Mouse (Mus musculus) lung, adult 18-20 months (tissue): ENCODE data around the gene Akr1b10.
"Not testable (repeated sequence)": the region's sequence is repeated elsewhere in the genome, so short reads cannot be mapped to it uniquely, and the experiment has no call there.

ENCODE experiments used
- DNase-seq, 2 experiments: peaks; one replicate each; pipeline ENCODE4 v3.0.0; 2022; ENCODE audit warnings: mixed read lengths in 2 of 2

Akr1b10 gene

GRCm38 (mm10) chr6:34371700-34372351 is 12.2 kb upstream of the Akr1b10 start:
- DNase-seq: peak; percentile 73 to 80

- DNase-seq: no peak
These were observed 10.2 kb upstream of the Akr1b10 start for GRCm38 (mm10) chr6:34373841-34374240.

- DNase-seq: not testable (repeated sequence)
These were observed 8.1 kb upstream of the Akr1b10 start for GRCm38 (mm10) chr6:34375888-34376287.

GRCm38 (mm10) chr6:34383401-34383800 is 617 bp upstream of the Akr1b10 start:
- DNase-seq: no peak

- peak; percentile 64 to 70 for DNase-seq
These were observed 818 bp downstream of the Akr1b10 start for GRCm38 (mm10) chr6:34384701-34385370.

GRCm38 (mm10) chr6:34388420-34389156 is 4.6 kb downstream of the Akr1b10 start:
- no peak for DNase-seq

- DNase-seq: no peak
These were observed 11.9 kb downstream of the Akr1b10 start for GRCm38 (mm10) chr6:34395897-34396296.

GRCm38 (mm10) chr6:34398431-34398830 is 14.4 kb downstream of the Akr1b10 start:
- no peak for DNase-seq

GRCm38 (mm10) chr6:34399606-34400220 is 15.7 kb downstream of the Akr1b10 start:
- DNase-seq: no peak

- no peak for DNase-seq
These were observed 16.7 kb downstream of the Akr1b10 start for GRCm38 (mm10) chr6:34400696-34401095.

- no peak for DNase-seq
These were observed 22.7 kb downstream of the Akr1b10 start for GRCm38 (mm10) chr6:34406746-34407145.

GRCm38 (mm10) chr6:34407403-34407802 is 23.4 kb downstream of the Akr1b10 start:
- DNase-seq: no peak

GRCm38 (mm10) chr6:34412023-34412422 is 28.0 kb downstream of the Akr1b10 start, which contains the start of gene Akr1b7:
Gene Akr1b7 (plus strand): TSS chr6:34412334.
- DNase-seq: peak; percentile 15 to 22

- no peak for DNase-seq
These were observed 28.7 kb downstream of the Akr1b10 start for GRCm38 (mm10) chr6:34412688-34413087.

- peak; percentile 23 to 25 for DNase-seq
These were observed 29.4 kb downstream of the Akr1b10 start for GRCm38 (mm10) chr6:34413386-34413785.

- DNase-seq: no peak
These were observed 32.5 kb downstream of the Akr1b10 start for GRCm38 (mm10) chr6:34416521-34416920.

GRCm38 (mm10) chr6:34419071-34419470 is 35.1 kb downstream of the Akr1b10 start:
- DNase-seq: no peak

GRCm38 (mm10) chr6:34439006-34439405 is 55.0 kb downstream of the Akr1b10 start:
- DNase-seq: no peak

GRCm38 (mm10) chr6:34441556-34442257 is 57.7 kb downstream of the Akr1b10 start:
- DNase-seq: no peak

- no peak for DNase-seq
These were observed 59.8 kb downstream of the Akr1b10 start for GRCm38 (mm10) chr6:34443791-34444190.
